Mouse (Mus musculus): Measurements from ENCODE around the gene Irf2bp2. TPM values are rescaled to one million over a fixed set of nuclear protein-coding genes. Genes with fewer than 3 reads are reported as not detected.

Gene Irf2bp2
- total RNA-seq (2021), result 10 to 100 TPM; 38.7 to 45.5 TPM
- long read RNA-seq, experiment 1, full-length matches to known transcripts, result 33 of 48 reads
- long read RNA-seq, experiment 1, partial matches to known transcripts, result 5 of 48 reads
- long read RNA-seq, experiment 1, other reads (novel, unspliced or antisense), result 10 of 48 reads
- long read RNA-seq, experiment 2, full-length matches to known transcripts, result 47 of 58 reads
- long read RNA-seq, experiment 2, partial matches to known transcripts, result 10 of 58 reads
- long read RNA-seq, experiment 2, other reads (novel, unspliced or antisense), result 1 of 58 reads

GRCm38 (mm10) chr8:126593889-126594480 lies at the start of gene Irf2bp2:
Irf2bp2 (minus strand) TSS chr8:126593986.
- intact Hi-C loops (cut with DNase I; ENCODE audit: low total_unique reads), result loop anchor here (5.0 kb wide), 1 partner anchor 143 kb away; no protein-coding TSS in a partner anchor
- peak; percentile 93 for DNase-seq

- intact Hi-C loops (cut with DNase I; ENCODE audit: low total_unique reads), result loop anchor here (5.0 kb wide), 1 partner anchor 35 kb away; no protein-coding TSS in a partner anchor
- no peak for DNase-seq
Measured at GRCm38 (mm10) chr8:126642665-126643064, 48.9 kb upstream of the Irf2bp2 start.

- intact Hi-C loops (cut with DNase I; ENCODE audit: low total_unique reads), result loop anchor here (5.0 kb wide), 1 partner anchor 34 kb away; no protein-coding TSS in a partner anchor
- DNase-seq, result no peak
Measured at GRCm38 (mm10) chr8:126641568-126642295, 47.9 kb upstream of the Irf2bp2 start.

GRCm38 (mm10) chr8:126639161-126639560 lies 45.4 kb upstream of the Irf2bp2 start:
- intact Hi-C loops (cut with DNase I; ENCODE audit: low total_unique reads), result no loop called here

GRCm38 (mm10) chr8:126638027-126638426 lies 44.2 kb upstream of the Irf2bp2 start:
- no peak for DNase-seq
- intact Hi-C loops (cut with DNase I; ENCODE audit: low total_unique reads), result no loop called here

More at GRCm38 (mm10) chr8:126639161-126639560, 45.4 kb upstream of the Irf2bp2 start:
- DNase-seq, result peak; percentile 51

- peak; percentile 32 for DNase-seq
- intact Hi-C loops (cut with DNase I; ENCODE audit: low total_unique reads), result no loop called here
Measured at GRCm38 (mm10) chr8:126634541-126635048, 40.8 kb upstream of the Irf2bp2 start.

- intact Hi-C loops (cut with DNase I; ENCODE audit: low total_unique reads), result no loop called here
- DNase-seq, result no peak
Measured at GRCm38 (mm10) chr8:126628616-126629015, 34.8 kb upstream of the Irf2bp2 start.

GRCm38 (mm10) chr8:126626415-126626814 lies 32.6 kb upstream of the Irf2bp2 start:
- intact Hi-C loops (cut with DNase I; ENCODE audit: low total_unique reads), result no loop called here
- no peak for DNase-seq

- no peak for DNase-seq
- intact Hi-C loops (cut with DNase I; ENCODE audit: low total_unique reads), result no loop called here
Measured at GRCm38 (mm10) chr8:126622111-126622795, 28.5 kb upstream of the Irf2bp2 start.

- no peak for DNase-seq
- intact Hi-C loops (cut with DNase I; ENCODE audit: low total_unique reads), result no loop called here
Measured at GRCm38 (mm10) chr8:126620721-126621120, 26.9 kb upstream of the Irf2bp2 start.

GRCm38 (mm10) chr8:126619487-126619886 lies 25.7 kb upstream of the Irf2bp2 start:
- intact Hi-C loops (cut with DNase I; ENCODE audit: low total_unique reads), result loop anchor here (10.0 kb wide), 1 partner anchor 45 kb away; no protein-coding TSS in a partner anchor
- DNase-seq, result no peak

GRCm38 (mm10) chr8:126617665-126618064 lies 23.9 kb upstream of the Irf2bp2 start:
- intact Hi-C loops (cut with DNase I; ENCODE audit: low total_unique reads), result loop anchor here (10.0 kb wide), 1 partner anchor 47 kb away; no protein-coding TSS in a partner anchor
- no peak for DNase-seq

- no peak for DNase-seq
- intact Hi-C loops (cut with DNase I; ENCODE audit: low total_unique reads), result loop anchor here (10.0 kb wide), 1 partner anchor 48 kb away; no protein-coding TSS in a partner anchor
Measured at GRCm38 (mm10) chr8:126616736-126617135, 22.9 kb upstream of the Irf2bp2 start.

GRCm38 (mm10) chr8:126615765-126616164 lies 22.0 kb upstream of the Irf2bp2 start:
- intact Hi-C loops (cut with DNase I; ENCODE audit: low total_unique reads), result loop anchor here (10.0 kb wide), 1 partner anchor 49 kb away; no protein-coding TSS in a partner anchor
- DNase-seq, result peak; percentile 67

GRCm38 (mm10) chr8:126614740-126615132 lies 20.9 kb upstream of the Irf2bp2 start:
- DNase-seq, result no peak
- intact Hi-C loops (cut with DNase I; ENCODE audit: low total_unique reads), result loop anchor here (10.0 kb wide), 1 partner anchor 50 kb away; no protein-coding TSS in a partner anchor

- intact Hi-C loops (cut with DNase I; ENCODE audit: low total_unique reads), result loop anchor here (10.0 kb wide), 1 partner anchor 51 kb away; no protein-coding TSS in a partner anchor
- peak; percentile 64 for DNase-seq
Measured at GRCm38 (mm10) chr8:126614062-126614739, 20.4 kb upstream of the Irf2bp2 start.

- no peak for DNase-seq
- intact Hi-C loops (cut with DNase I; ENCODE audit: low total_unique reads), result loop anchor here (10.0 kb wide), 1 partner anchor 52 kb away; no protein-coding TSS in a partner anchor
Measured at GRCm38 (mm10) chr8:126613143-126613542, 19.4 kb upstream of the Irf2bp2 start.

GRCm38 (mm10) chr8:126612739-126613138 lies 19.0 kb upstream of the Irf2bp2 start:
- no peak for DNase-seq
- intact Hi-C loops (cut with DNase I; ENCODE audit: low total_unique reads), result loop anchor here (10.0 kb wide), 1 partner anchor 52 kb away; no protein-coding TSS in a partner anchor

All from gastrocnemius, postnatal 14 days (tissue).